Mouse (Mus musculus): ENCODE measurements around the gene Itgav.

Gene Itgav

DNA sequence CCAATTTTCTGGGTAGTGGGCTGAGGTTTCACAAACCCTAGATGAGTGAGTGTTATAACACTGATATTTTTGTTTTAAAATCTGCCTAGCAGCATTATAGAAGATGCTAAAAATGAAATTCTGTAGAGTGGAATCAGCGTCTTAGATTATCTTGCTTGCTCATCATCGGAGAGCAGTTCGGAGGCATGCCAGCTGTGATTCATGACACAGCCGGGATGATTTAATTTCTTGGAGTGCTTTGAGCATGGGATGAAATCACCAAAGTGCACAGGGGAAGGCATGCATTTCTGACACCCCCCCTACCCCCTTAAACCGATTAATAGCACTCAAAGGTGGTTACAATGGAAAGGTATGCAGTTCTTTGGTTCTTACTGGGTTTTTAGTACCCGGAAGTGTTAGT is 89.8 kb downstream of the Itgav start:
- DNase-seq (ENCODE audit: low spot score) = no peak

DNA sequence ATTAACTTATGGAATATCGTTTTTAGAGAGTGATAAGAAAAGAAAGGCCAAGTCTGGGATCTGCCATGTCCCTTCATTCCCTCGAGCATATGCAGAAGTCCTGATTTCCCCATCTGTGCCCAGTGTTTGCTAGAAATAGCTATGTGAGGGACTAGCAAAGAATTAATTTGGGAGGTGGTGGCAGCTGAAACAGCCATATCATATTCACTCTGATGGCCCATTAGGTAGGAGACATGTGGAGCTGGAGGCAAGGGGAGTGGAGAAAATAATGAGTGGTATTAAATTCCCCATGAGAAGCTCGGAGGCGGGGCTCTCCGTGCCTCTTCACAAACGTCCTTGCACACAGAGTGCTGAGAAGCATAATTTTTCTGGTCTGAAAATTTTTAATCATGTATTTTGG is 92.0 kb downstream of the Itgav start:
- DNase-seq (ENCODE audit: low spot score) = no peak

DNA sequence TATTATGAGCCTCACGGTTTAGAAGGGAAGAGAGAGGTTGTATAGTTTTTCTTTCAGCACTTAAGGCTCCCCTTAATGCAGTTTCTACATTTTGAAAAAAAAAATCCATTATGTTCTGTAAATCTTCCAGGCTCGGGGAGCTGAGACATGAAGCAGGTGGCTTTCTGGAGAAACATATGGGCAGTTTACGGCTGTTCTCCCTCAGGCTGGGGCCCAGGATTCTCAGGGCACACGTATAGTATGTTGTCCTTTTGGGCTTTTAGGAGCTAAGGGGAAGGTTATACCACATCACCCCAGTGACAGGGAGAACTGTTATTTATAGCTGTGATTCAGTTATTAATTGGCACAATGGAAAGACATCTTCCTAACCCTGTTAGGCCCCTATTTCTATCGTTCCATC is 101.0 kb downstream of the Itgav start:
- no peak for DNase-seq (ENCODE audit: low spot score)

GRCm38 (mm10) chr2:83828895-83829539 is 104.8 kb downstream of the Itgav start:
- no peak for DNase-seq (ENCODE audit: low spot score)

GRCm38 (mm10) chr2:83832903-83833302 is 108.7 kb downstream of the Itgav start:
- no peak for DNase-seq (ENCODE audit: low spot score)

- no peak for DNase-seq (ENCODE audit: low spot score)
Observed at GRCm38 (mm10) chr2:83835313-83836070, 111.3 kb downstream of the Itgav start.

DNA sequence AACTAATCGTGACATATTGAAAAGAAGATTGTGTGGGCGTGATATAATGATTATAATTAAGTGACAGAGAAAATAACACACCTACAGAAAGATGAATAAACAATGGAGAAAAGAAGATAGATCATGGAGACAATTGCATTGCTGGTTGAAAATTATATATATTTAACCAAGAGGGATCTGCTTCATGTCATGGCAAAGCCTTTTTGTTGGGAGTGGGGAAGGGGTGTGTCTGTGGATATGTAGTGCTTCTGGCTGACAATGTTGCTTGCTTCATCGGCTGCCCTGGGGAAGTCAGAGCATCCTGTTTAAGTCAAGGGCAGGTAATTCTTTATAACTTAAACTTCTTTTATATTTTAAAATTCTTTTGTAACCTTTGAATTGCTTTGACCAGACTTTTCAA is 124.3 kb downstream of the Itgav start:
- no peak for DNase-seq (ENCODE audit: low spot score)

DNA sequence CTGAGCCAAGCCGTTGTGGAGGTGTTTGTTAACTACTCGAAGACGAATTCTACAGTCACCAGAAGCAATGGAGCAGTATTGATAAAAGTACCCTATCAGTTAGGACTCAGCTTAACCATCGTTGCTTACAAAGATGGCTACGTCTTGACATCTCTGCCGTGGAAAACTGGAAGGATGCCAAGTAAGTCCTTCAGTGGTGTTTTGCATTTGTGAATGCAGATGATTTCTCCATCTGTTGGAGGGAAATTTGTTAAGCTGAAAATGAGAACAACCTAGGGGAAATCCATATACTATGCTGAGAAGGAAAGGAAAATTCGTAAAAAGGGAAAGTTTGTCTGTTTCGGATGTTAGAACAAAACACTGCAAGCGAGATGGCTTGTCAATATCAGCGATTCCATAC is 129.2 kb downstream of the Itgav start:
- DNase-seq (ENCODE audit: low spot score) = no peak

- DNase-seq (ENCODE audit: low spot score) = no peak
Observed at GRCm38 (mm10) chr2:83856236-83856635, 132.0 kb downstream of the Itgav start.

Measured in urinary bladder, postnatal 10 days (tissue).